Mouse (Mus musculus): ENCODE results near the gene Med15.

- TF ChIP-seq POLR2A (IDR thresholded peaks at IDR 0.05; ENCODE audit: low read depth, low read length) = no peak
- TF ChIP-seq CTCF (IDR thresholded peaks at IDR 0.05; ENCODE audit: borderline replicate concordance, insufficient read depth, low read length) = no peak
Observed at GRCm38 (mm10) chr16:17723325-17723626, 9.4 kb downstream of the Med15 start.
